Mouse (Mus musculus): ENCODE results near the gene Atg7.

- TF ChIP-seq POLR2A (IDR thresholded peaks at IDR 0.05; ENCODE audit: insufficient read depth, low read depth, low read length) (no peak), CTCF (IDR thresholded peaks at IDR 0.05; ENCODE audit: insufficient read depth, low read depth, low read length) (no peak)
These were observed 262.5 kb downstream of the Atg7 start for GRCm38 (mm10) chr6:114905253-114906028.

All from olfactory bulb, adult 2 months (tissue).